Mouse (Mus musculus) kidney, embryonic 14.5 days (tissue): Measurements from ENCODE around the gene Wdr61. TPM values are rescaled to one million over a fixed set of nuclear protein-coding genes. Genes with fewer than 3 reads are reported as not detected.

Experiments
- ATAC-seq: fragments of 200-750 bp; cut with Nextera tagmentation; 2 replicates; pipeline ENCODE4 v1.8.0; 2017; ENCODE audit warnings: moderate number of reproducible peaks, mild to moderate bottlenecking, moderate TSS enrichment, moderate library complexity; ENCODE audit not compliant: low FRiP score, low TSS enrichment
- H3K27ac ChIP-seq: fragments of 300-500 bp; sonication (generic); 2 replicates; pipeline ENCODE4 v1.5.1; 2014; ENCODE audit warnings: low read depth, mild to moderate bottlenecking, low read length, moderate library complexity, mixed read lengths
- H3K27me3 ChIP-seq: fragments of 300-500 bp; sonication (generic); 2 replicates; pipeline ENCODE4 v1.6.1; 2014; ENCODE audit warnings: mild to moderate bottlenecking, low read length; ENCODE audit not compliant: control insufficient read depth, insufficient read depth
- H3K36me3 ChIP-seq: fragments of 300-500 bp; sonication (generic); 2 replicates; pipeline ENCODE4 v1.6.1; 2014; ENCODE audit warnings: low read length, mixed read lengths; ENCODE audit not compliant: control insufficient read depth, insufficient read depth
- H3K4me1 ChIP-seq: fragments of 300-500 bp; sonication (generic); 2 replicates; pipeline ENCODE4 v1.6.1; 2014; ENCODE audit warnings: low read length, mixed read lengths; ENCODE audit not compliant: control insufficient read depth, insufficient read depth
- H3K4me2 ChIP-seq: fragments of 300-500 bp; sonication (generic); replicated peaks from 2 replicates; pipeline ENCODE4 v1.6.1; 2014; ENCODE audit warnings: low read depth, mild to moderate bottlenecking, low read length
- H3K4me3 ChIP-seq: fragments of 300-500 bp; sonication (generic); 2 replicates; pipeline ENCODE4 v1.5.1; 2014; ENCODE audit warnings: mild to moderate bottlenecking, low read length
- H3K9ac ChIP-seq: fragments of 300-500 bp; sonication (generic); 2 replicates; pipeline ENCODE4 v1.6.1; 2014; ENCODE audit warnings: low read depth, mild to moderate bottlenecking, low read length, moderate library complexity
- H3K9me3 ChIP-seq: fragments of 300-500 bp; sonication (generic); 2 replicates; pipeline ENCODE4 v1.6.1; 2016; ENCODE audit warnings: low read length; ENCODE audit not compliant: control insufficient read depth
- WGBS: fragments of 180-500 bp; shearing (Covaris S2); extraction: QIAGEN DNeasy Blood & Tissue Kit; methylation state at CpG from one replicate; pipeline ENCODE4 v1.1.7; 2014; 5-methylcytosine and 5-hydroxymethylcytosine counted together
- polyA plus RNA-seq: library from polyadenylated mRNA; unstranded; fragments of >200 nt; fragmentation: Nextera tagmentation; extraction: Ambion mirVana; gene quantifications from 2 replicates; pipeline ENCODE4 v1.2.1, GENCODE M21; 2014

Gene Wdr61
- polyA plus RNA-seq, 1 experiment from 2014 or later = 162 TPM

GRCm38 (mm10) chr9:54738376-54738775 lies 4.1 kb upstream of the Wdr61 start:
- Histone ChIP-seq H3K9ac (no peak overlapping the region), H3K9me3 (no peaks in the 10 kb centered on the region), H3K4me2 (no peak overlapping the region), H3K4me3 (no peak overlapping the region), H3K36me3 (no peaks in the 10 kb centered on the region), H3K27ac (no peak overlapping the region), H3K27me3 (no peaks in the 10 kb centered on the region), H3K4me1 (peaks cover 4% of the 10 kb centered on the region)
- ATAC-seq = no peak; the same call in 1 of the 2 replicates
- 26% methylated on average over 3 of the region's 3 CpGs for WGBS

GRCm38 (mm10) chr9:54736284-54736701 lies 2.0 kb upstream of the Wdr61 start:
- 0 out of 2 replicates have a peak, but pooled peaks have one; percentile 2 for ATAC-seq
- H3K27ac ChIP-seq = no peak overlapping the region
- peaks cover 9% of the 10 kb centered on the region for H3K4me1 ChIP-seq
- no peaks in the 10 kb centered on the region for H3K27me3 ChIP-seq
- H3K9ac ChIP-seq = no peak overlapping the region
- H3K9me3 ChIP-seq = no peaks in the 10 kb centered on the region
- 19% methylated on average over 9 of the region's 9 CpGs for WGBS
- H3K36me3 ChIP-seq = no peaks in the 10 kb centered on the region
- no peak overlapping the region for H3K4me2 ChIP-seq
- no peak overlapping the region for H3K4me3 ChIP-seq

GRCm38 (mm10) chr9:54734639-54735252 lies 427 bp upstream of the Wdr61 start:
- Histone ChIP-seq H3K27ac (no peak overlapping the region), H3K9me3 (no peaks in the 10 kb centered on the region), H3K4me2 (peak overlapping the region; percentile 76), H3K27me3 (no peaks in the 10 kb centered on the region), H3K4me3 (peak overlapping the region; percentile 85), H3K36me3 (peaks cover 9% of the 10 kb centered on the region; the same call in 1 of the 2 replicates), H3K4me1 (peaks cover 9% of the 10 kb centered on the region), H3K9ac (peak overlapping the region; percentile 80; the same call in 1 of the 2 replicates)
- WGBS = 17% methylated on average over 11 of the region's 11 CpGs
- ATAC-seq = no peak

- H3K4me3 ChIP-seq = no peak overlapping the region
- ATAC-seq = no peak
- H3K4me2 ChIP-seq = no peak overlapping the region
- peaks cover 9% of the 10 kb centered on the region for H3K4me1 ChIP-seq
- no peak overlapping the region for H3K9ac ChIP-seq
- no peaks in the 10 kb centered on the region for H3K27me3 ChIP-seq
- 91% methylated on average over 2 of the region's 2 CpGs for WGBS
- H3K36me3 ChIP-seq = peaks cover 35% of the 10 kb centered on the region
- H3K27ac ChIP-seq = no peak overlapping the region
- no peaks in the 10 kb centered on the region for H3K9me3 ChIP-seq
Measured at GRCm38 (mm10) chr9:54732122-54732521, 2.2 kb downstream of the Wdr61 start.

- no peaks in the 10 kb centered on the region for H3K27me3 ChIP-seq
- ATAC-seq = no peak
- no peak overlapping the region for H3K27ac ChIP-seq
- no peak overlapping the region for H3K9ac ChIP-seq
- WGBS = 91% methylated on average over 5 of the region's 5 CpGs
- no peak overlapping the region for H3K4me3 ChIP-seq
- H3K9me3 ChIP-seq = no peaks in the 10 kb centered on the region
- no peak overlapping the region for H3K4me2 ChIP-seq
- H3K36me3 ChIP-seq = peaks cover 93% of the 10 kb centered on the region
- H3K4me1 ChIP-seq = no peaks in the 10 kb centered on the region
Measured at GRCm38 (mm10) chr9:54726315-54726714, 8.0 kb downstream of the Wdr61 start.

GRCm38 (mm10) chr9:54722596-54722995 lies 11.7 kb downstream of the Wdr61 start:
- H3K27ac ChIP-seq = no peak overlapping the region
- peaks cover 88% of the 10 kb centered on the region for H3K36me3 ChIP-seq
- no peak overlapping the region for H3K9ac ChIP-seq
- no peaks in the 10 kb centered on the region for H3K27me3 ChIP-seq
- H3K4me2 ChIP-seq = no peak overlapping the region
- WGBS = 84% methylated on average over 4 of the region's 4 CpGs
- no peak for ATAC-seq
- H3K4me3 ChIP-seq = no peak overlapping the region
- no peaks in the 10 kb centered on the region for H3K4me1 ChIP-seq
- no peaks in the 10 kb centered on the region for H3K9me3 ChIP-seq

- Histone ChIP-seq H3K27ac (no peak overlapping the region), H3K9ac (no peak overlapping the region), H3K4me2 (no peak overlapping the region), H3K4me1 (no peaks in the 10 kb centered on the region), H3K4me3 (no peak overlapping the region), H3K9me3 (no peaks in the 10 kb centered on the region), H3K27me3 (no peaks in the 10 kb centered on the region), H3K36me3 (peaks cover 88% of the 10 kb centered on the region)
- ATAC-seq = no peak
- 60% methylated on average over 7 of the region's 7 CpGs for WGBS
Measured at GRCm38 (mm10) chr9:54722156-54722555, 12.2 kb downstream of the Wdr61 start.

- Histone ChIP-seq H3K27ac (no peak overlapping the region), H3K9ac (no peak overlapping the region), H3K27me3 (no peaks in the 10 kb centered on the region), H3K4me3 (no peak overlapping the region), H3K36me3 (peaks cover 76% of the 10 kb centered on the region), H3K4me1 (no peaks in the 10 kb centered on the region), H3K9me3 (no peaks in the 10 kb centered on the region), H3K4me2 (no peak overlapping the region)
- WGBS = 81% methylated on average over 3 of the region's 3 CpGs
- no peak for ATAC-seq
Measured at GRCm38 (mm10) chr9:54717527-54717926, 16.8 kb downstream of the Wdr61 start.

GRCm38 (mm10) chr9:54715776-54716175 lies 18.5 kb downstream of the Wdr61 start:
- no peak for ATAC-seq

More at GRCm38 (mm10) chr9:54715776-54716175, 18.5 kb downstream of the Wdr61 start:
- Histone ChIP-seq H3K4me2 (no peak overlapping the region), H3K4me3 (no peak overlapping the region), H3K36me3 (peaks cover 74% of the 10 kb centered on the region), H3K9me3 (no peaks in the 10 kb centered on the region), H3K9ac (no peak overlapping the region), H3K27me3 (no peaks in the 10 kb centered on the region), H3K27ac (no peak overlapping the region), H3K4me1 (no peaks in the 10 kb centered on the region)
- 86% methylated on average over 3 of the region's 3 CpGs for WGBS
